In genomic region chr11:76478676-76479655, GRCm38 (mm10) we compare ENCODE assay signal across 13 mouse cellular contexts.
DNase-seq lines count a peak whose midpoint lies in the region; ATAC-seq and TF ChIP-seq lines count a peak whose summit lies in the region.
"Had no signal": no experiment of that assay in that cellular context is flagged by ENCODE, and none has a peak within 500 bp of the region (broad histone marks: within the 10 kb centered on the region; RNA-seq: fewer than 3 reads in every experiment).

No protein-coding gene starts in this region.

- H3K4me2 ChIP-seq in liver, postnatal 0 days (ENCODE audit: low read depth, low read length), result peak overlapping the region; percentile 32
- H3K4me2 ChIP-seq in midbrain, embryonic 11.5 days, result no peak overlapping the region
- H3K4me2 ChIP-seq: heart, embryonic 13.5 days had no signal

- no peak overlapping the region for H3K9ac ChIP-seq in liver, postnatal 0 days (replicated peaks)
- no peak overlapping the region for H3K9ac ChIP-seq in midbrain, embryonic 11.5 days (ENCODE audit: low read length)
- H3K9ac ChIP-seq: heart, embryonic 13.5 days; liver, embryonic 14.5 days had no signal

- peak; percentile 56 for DNase-seq in kidney, adult 18-20 months
- DNase-seq in kidney, postnatal 14 days, result no peak
- peak; percentile 35 for DNase-seq in A20 (ENCODE audit: low read depth, low spot score)
- DNase-seq in liver, postnatal 0 days, result no peak
- no peak for DNase-seq in c-Kit-positive CD71-positive TER-119-positive erythroid progenitor cells, embryonic 14.5 days (ENCODE audit: low spot score)
- no peak for DNase-seq in midbrain, embryonic 11.5 days (ENCODE audit: low spot score, missing footprints)
- DNase-seq in lung, postnatal 14 days, result no peak
- DNase-seq: cerebellum, postnatal 10 days; right cerebral cortex, postnatal 25 days had no signal

- no peak for TF ChIP-seq EP300 in liver, postnatal 0 days (IDR thresholded peaks at IDR 0.05; ENCODE audit: low read depth)

- peaks cover 22% of the 10 kb centered on the region for H3K4me1 ChIP-seq in liver, postnatal 0 days (ENCODE audit: insufficient read depth)
- H3K4me1 ChIP-seq in midbrain, embryonic 11.5 days (ENCODE audit: control insufficient read depth, insufficient read depth, low read length), result peaks cover 17% of the 10 kb centered on the region

- peak overlapping the region; percentile 80 for H3K27ac ChIP-seq in liver, postnatal 0 days (ENCODE audit: low read depth)
- H3K27ac ChIP-seq in midbrain, embryonic 11.5 days (ENCODE audit: low read depth, low read length), result no peak overlapping the region
- H3K27ac ChIP-seq: forebrain, embryonic 10.5 days; heart, embryonic 13.5 days; liver, embryonic 14.5 days had no signal

- 57% methylated on average over 13 of the region's 13 CpGs for WGBS in liver, postnatal 0 days (ENCODE audit: insufficient replicate concordance)
- 88% methylated on average over 13 of the region's 13 CpGs for WGBS in midbrain, embryonic 11.5 days

- peaks cover 6% of the 10 kb centered on the region; the same call in 1 of the 2 replicates for H3K36me3 ChIP-seq in liver, postnatal 0 days (replicated peaks; ENCODE audit: insufficient read depth, low read length)
- peaks cover 3% of the 10 kb centered on the region for H3K36me3 ChIP-seq in midbrain, embryonic 11.5 days (ENCODE audit: control insufficient read depth, insufficient read depth, low read length)

- TF ChIP-seq CTCF in liver, postnatal 0 days (IDR thresholded peaks at IDR 0.05; ENCODE audit: low read depth), result no peak

- H3K9me3 ChIP-seq in liver, postnatal 0 days (ENCODE audit: low read length), result no peaks in the 10 kb centered on the region
- no peaks in the 10 kb centered on the region for H3K9me3 ChIP-seq in midbrain, embryonic 11.5 days (ENCODE audit: control insufficient read depth, low read length)
- H3K9me3 ChIP-seq: forebrain, embryonic 10.5 days; heart, embryonic 13.5 days had no signal

- H3K27me3 ChIP-seq in liver, postnatal 0 days (ENCODE audit: insufficient read depth, low read length), result no peaks in the 10 kb centered on the region
- H3K27me3 ChIP-seq in midbrain, embryonic 11.5 days (ENCODE audit: control insufficient read depth, insufficient read depth, low read length), result no peaks in the 10 kb centered on the region
- H3K27me3 ChIP-seq: heart, embryonic 13.5 days had no signal

- no peak overlapping the region for H3K4me3 ChIP-seq in liver, postnatal 0 days (ENCODE audit: low read depth, low read length)
- no peak overlapping the region for H3K4me3 ChIP-seq in midbrain, embryonic 11.5 days (ENCODE audit: low read depth, low read length)
- H3K4me3 ChIP-seq: forebrain, embryonic 10.5 days; heart, embryonic 13.5 days had no signal

- peak; percentile 23 for ATAC-seq in common myeloid progenitor, adult 5-6 weeks (replicated peaks; ENCODE audit: low read depth, poor library complexity, severe bottlenecking)
- no peak for ATAC-seq in liver, postnatal 0 days
- no peak for ATAC-seq in midbrain, embryonic 11.5 days (ENCODE audit: low FRiP score)

Comparison
In these comparisons a context has a peak if more than half of its experiments do, and no peak if none do; other contexts are left out.
1. DNase-seq: peak in kidney, adult 18-20 months (single experiment) and A20 (single experiment); none in kidney, postnatal 14 days (single experiment), liver, postnatal 0 days (single experiment), c-Kit-positive CD71-positive TER-119-positive erythroid progenitor cells, embryonic 14.5 days (single experiment), midbrain, embryonic 11.5 days (single experiment) and lung, postnatal 14 days (single experiment).